Mouse (Mus musculus) lung, adult 2 months (tissue): ENCODE results near the gene Olfr1369-ps1.

Experiments used
- CTCF ChIP-seq: fragments of 200-500 bp; IDR thresholded peaks from 2 replicates; pipeline ENCODE4 v1.5.1; 2011; ENCODE audit warnings: mild to moderate bottlenecking, low read length, control low read depth; ENCODE audit not compliant: insufficient read depth
- POLR2A ChIP-seq: fragments of 200-500 bp; IDR thresholded peaks from 2 replicates; pipeline ENCODE4 v1.6.1; 2011; ENCODE audit warnings: low read depth, mild to moderate bottlenecking, control low read depth, low read length, borderline replicate concordance; ENCODE audit errors: extremely low read depth

GRCm38 (mm10) chr13:21114121-21114520 lies 2.8 kb downstream of the Olfr1369-ps1 start:
- TF ChIP-seq CTCF: no peak
- no peak for TF ChIP-seq POLR2A
